In the genomic region with DNA sequence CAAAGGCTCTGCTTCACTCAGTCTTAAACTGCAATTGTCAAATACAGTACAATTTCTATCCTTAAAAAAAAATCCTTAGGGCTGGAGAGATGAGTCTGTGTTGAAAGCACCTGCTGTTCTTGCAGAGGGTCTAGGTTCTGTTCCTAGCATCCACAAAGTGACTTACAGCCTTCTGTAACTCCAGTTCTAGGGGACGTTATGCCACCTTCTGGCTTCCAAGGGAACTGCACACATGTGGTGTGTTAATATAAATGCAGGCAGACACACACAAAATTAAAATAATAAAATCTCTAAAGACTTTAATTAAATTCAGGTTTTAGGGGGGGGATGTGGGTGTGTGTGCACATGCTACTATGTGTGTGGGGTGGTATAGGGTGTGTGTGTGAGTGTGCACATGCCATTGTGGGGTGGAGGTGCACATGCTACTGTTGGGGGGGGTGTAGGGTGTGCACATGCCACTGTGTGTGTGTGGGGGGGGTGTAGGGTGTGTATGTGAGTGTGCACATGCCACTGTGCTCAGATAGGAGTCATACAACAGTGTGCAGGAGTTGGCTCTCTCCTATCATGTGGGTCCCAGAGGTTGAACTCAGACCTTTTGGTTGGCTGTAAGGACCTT, we compare ENCODE assay signal across 14 mouse cellular contexts. TPM values are rescaled to one million over a fixed set of nuclear protein-coding genes. Genes with fewer than 3 reads are reported as not detected.
DNase-seq lines count a peak whose midpoint lies in the region; ATAC-seq and TF ChIP-seq lines count a peak whose summit lies in the region.
"Had no signal": no experiment of that assay in that cellular context is flagged by ENCODE, and none has a peak within 500 bp of the region (broad histone marks: within the 10 kb centered on the region; RNA-seq: fewer than 3 reads in every experiment).

No protein-coding gene starts in this region.

- H3K27me3 ChIP-seq in neural tube, embryonic 13.5 days, result no peaks in the 10 kb centered on the region
- H3K27me3 ChIP-seq in neural tube, embryonic 15.5 days (replicated peaks), result no peaks in the 10 kb centered on the region
- H3K27me3 ChIP-seq: embryonic facial prominence, embryonic 13.5 days had no signal

- H3K4me3 ChIP-seq in layer of hippocampus, adult 2 months, result no peak overlapping the region
- no peak overlapping the region for H3K4me3 ChIP-seq in neural tube, embryonic 13.5 days
- no peak overlapping the region for H3K4me3 ChIP-seq in neural tube, embryonic 15.5 days (replicated peaks)
- H3K4me3 ChIP-seq: embryonic facial prominence, embryonic 13.5 days; hindbrain, embryonic 10.5 days had no signal

- H3K4me2 ChIP-seq in neural tube, embryonic 13.5 days, result no peak overlapping the region
- H3K4me2 ChIP-seq in neural tube, embryonic 15.5 days, result no peak overlapping the region
- H3K4me2 ChIP-seq: embryonic facial prominence, embryonic 13.5 days had no signal

- 94% methylated on average over 1 of the region's 1 CpGs for WGBS in neural tube, embryonic 13.5 days
- 100% methylated on average over 1 of the region's 1 CpGs for WGBS in neural tube, embryonic 15.5 days

- no peak overlapping the region for H3K9ac ChIP-seq in neural tube, embryonic 13.5 days
- no peak overlapping the region for H3K9ac ChIP-seq in neural tube, embryonic 15.5 days (replicated peaks)
- H3K9ac ChIP-seq: embryonic facial prominence, embryonic 13.5 days had no signal

- H3K27ac ChIP-seq in layer of hippocampus, adult 2 months, result no peak overlapping the region
- no peak overlapping the region for H3K27ac ChIP-seq in neural tube, embryonic 13.5 days (replicated peaks)
- H3K27ac ChIP-seq in neural tube, embryonic 15.5 days (replicated peaks), result no peak overlapping the region
- H3K27ac ChIP-seq: embryonic facial prominence, embryonic 13.5 days; hindbrain, embryonic 10.5 days had no signal

- peaks cover 18% of the 10 kb centered on the region for H3K36me3 ChIP-seq in neural tube, embryonic 13.5 days
- H3K36me3 ChIP-seq in neural tube, embryonic 15.5 days, result peaks cover 7% of the 10 kb centered on the region

- peak; percentile 35 for DNase-seq in CD4-positive, CD25-positive, alpha-beta regulatory T cell, adult 2 months (ENCODE audit: low read depth, low spot score)
- DNase-seq in layer of hippocampus, adult 2 months (ENCODE audit: low spot score in 2 of 2), result no peak
- no peak for DNase-seq in layer of hippocampus, postnatal 36 days
- no peak for DNase-seq in thymus, postnatal 25 days
- DNase-seq in kidney, adult 9 months, result no peak
- DNase-seq: cerebellum, adult 11-12 months; lung, postnatal 4 days; right cerebral cortex, adult 18-20 months had no signal

- no peaks in the 10 kb centered on the region for H3K9me3 ChIP-seq in neural tube, embryonic 13.5 days
- no peaks in the 10 kb centered on the region for H3K9me3 ChIP-seq in neural tube, embryonic 15.5 days (replicated peaks)
- H3K9me3 ChIP-seq: embryonic facial prominence, embryonic 13.5 days; G1E had no signal

- H3K4me1 ChIP-seq in neural tube, embryonic 13.5 days (replicated peaks), result 0 out of 2 replicates have a peak, but pooled peaks cover 3% of the 10 kb centered on the region
- H3K4me1 ChIP-seq in neural tube, embryonic 15.5 days, result no peaks in the 10 kb centered on the region
- H3K4me1 ChIP-seq: embryonic facial prominence, embryonic 13.5 days; hindbrain, embryonic 10.5 days had no signal

- peak; percentile 51 for TF ChIP-seq CTCF in layer of hippocampus, adult 2 months (conservative IDR thresholded peaks at IDR 0.05)

- no peak for ATAC-seq in CD4-positive, CD25-positive, alpha-beta regulatory T cell, adult 4 months
- 0 out of 2 replicates have a peak, but pooled peaks have one; percentile 27 for ATAC-seq in neural tube, embryonic 13.5 days (ENCODE audit: low read depth)
- ATAC-seq in neural tube, embryonic 15.5 days (ENCODE audit: low FRiP score), result no peak

RNA-seq across cellular contexts. Expression of a gene that starts 18.9 kb away (rescaled TPM):
- polyA plus RNA-seq in CD4-positive, CD25-positive, alpha-beta regulatory T cell, adult 4 months (2017; shearing (Covaris generic)), result 10 to 100 TPM; 28.1 to 32.3 TPM
- total RNA-seq in layer of hippocampus, adult 2 months (2021), result 10 to 100 TPM; 12.4 to 12.7 TPM
- total RNA-seq in layer of hippocampus, postnatal 36 days (2021), result 10 to 100 TPM; 11.1 to 11.9 TPM
- 4.1 and 4.2 TPM in 2 replicates for polyA plus RNA-seq in neural tube, embryonic 13.5 days (2015; fragmentation: Nextera tagmentation; extraction: Ambion mirVana)
- polyA plus RNA-seq in neural tube, embryonic 15.5 days (2015; fragmentation: Nextera tagmentation; extraction: Ambion mirVana), result 3.5 and 4.4 TPM in 2 replicates

RNA-seq across cellular contexts. Expression of a gene that starts 59.2 kb away (rescaled TPM):
- polyA plus RNA-seq in CD4-positive, CD25-positive, alpha-beta regulatory T cell, adult 4 months (2017; shearing (Covaris generic)), result not detected
- under 1 TPM; 0.39 to 0.67 TPM for total RNA-seq in layer of hippocampus, adult 2 months (2021)
- not detected for total RNA-seq in layer of hippocampus, postnatal 36 days (2021)
- polyA plus RNA-seq in neural tube, embryonic 13.5 days (2015; fragmentation: Nextera tagmentation; extraction: Ambion mirVana), result 0.34 and 1.3 TPM in 2 replicates
- 0.17 and 4.5 TPM in 2 replicates for polyA plus RNA-seq in neural tube, embryonic 15.5 days (2015; fragmentation: Nextera tagmentation; extraction: Ambion mirVana)
- total RNA-seq: G1E had no signal
- polyA plus RNA-seq: G1E had no signal
